Comparison of ENCODE assay signal across 21 mouse cellular contexts in the genomic region with DNA sequence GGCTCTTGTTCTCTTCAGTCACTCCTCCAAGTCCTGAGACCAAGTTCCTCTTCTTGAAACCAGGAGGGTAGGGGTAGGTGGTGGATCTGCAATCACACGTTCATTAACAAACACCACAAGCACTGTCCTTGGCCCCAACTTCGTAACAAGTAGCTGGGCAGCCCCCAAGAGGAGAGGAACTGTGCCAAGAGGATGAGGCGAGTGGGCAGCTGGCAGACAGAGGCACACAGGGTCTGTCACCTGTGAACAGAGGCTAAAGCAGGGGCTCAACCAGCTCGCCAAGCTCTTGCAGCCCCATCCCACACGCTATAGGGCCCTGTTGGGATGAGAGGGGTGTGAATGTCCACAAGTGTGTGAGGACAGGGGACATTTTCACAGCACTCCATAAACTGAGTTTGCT. TPM values are rescaled to one million over a fixed set of nuclear protein-coding genes. Genes with fewer than 3 reads are reported as not detected.
DNase-seq lines count a peak whose midpoint lies in the region; ATAC-seq lines count a peak whose summit lies in the region.
"Had no signal": no experiment of that assay in that cellular context is flagged by ENCODE, and none has a peak within 500 bp of the region (broad histone marks: within the 10 kb centered on the region; RNA-seq: fewer than 3 reads in every experiment).

No protein-coding gene starts in this region.

- DNase-seq in cerebellum, adult 9-11 months: peak; percentile 42
- DNase-seq in cerebellum, adult 9-10 months: no peak
- DNase-seq in hindbrain, embryonic 11.5 days (ENCODE audit: low spot score): no peak
- DNase-seq in neural tube, embryonic 10.5 days (ENCODE audit: extremely low spot score, low spot score): no peak
- DNase-seq in gastrocnemius, postnatal 14 days: no peak
- DNase-seq: adrenal gland, adult 8-10 months; cerebellum, postnatal 14 days; heart, postnatal 4 days; kidney, adult 9 months; kidney, postnatal 25 days had no signal

- intact Hi-C loops in gastrocnemius, postnatal 14 days (cut with DNase I; ENCODE audit: low total_unique reads): no loop called here

- no peak overlapping the region for H3K9ac ChIP-seq in hindbrain, embryonic 13.5 days
- no peak overlapping the region for H3K9ac ChIP-seq in hindbrain, embryonic 11.5 days (ENCODE audit: low read depth, low read length)
- no peak overlapping the region for H3K9ac ChIP-seq in neural tube, embryonic 15.5 days (replicated peaks)
- H3K9ac ChIP-seq: embryonic facial prominence, embryonic 15.5 days; heart, embryonic 15.5 days; intestine, embryonic 15.5 days; limb, embryonic 15.5 days; liver, embryonic 15.5 days; midbrain, embryonic 15.5 days had no signal

- no peaks in the 10 kb centered on the region for H3K27me3 ChIP-seq in hindbrain, embryonic 13.5 days
- H3K27me3 ChIP-seq in hindbrain, embryonic 11.5 days (ENCODE audit: control insufficient read depth, insufficient read depth, low read length): no peaks in the 10 kb centered on the region
- no peaks in the 10 kb centered on the region for H3K27me3 ChIP-seq in neural tube, embryonic 15.5 days (replicated peaks)
- H3K27me3 ChIP-seq: embryonic facial prominence, embryonic 15.5 days; heart, embryonic 15.5 days; intestine, embryonic 15.5 days; limb, embryonic 15.5 days; liver, embryonic 15.5 days; midbrain, embryonic 15.5 days; Patski had no signal

- peak overlapping the region; percentile 35; the same call in 1 of the 2 replicates for H3K27ac ChIP-seq in hindbrain, embryonic 13.5 days
- H3K27ac ChIP-seq in hindbrain, embryonic 11.5 days (ENCODE audit: low read depth, low read length): no peak overlapping the region
- peak overlapping the region; percentile 5; the same call in 1 of the 2 replicates for H3K27ac ChIP-seq in neural tube, embryonic 15.5 days (replicated peaks)
- H3K27ac ChIP-seq: intestine, embryonic 15.5 days; limb, embryonic 15.5 days; liver, embryonic 15.5 days had no signal

- H3K4me3 ChIP-seq in hindbrain, embryonic 13.5 days: no peak overlapping the region
- no peak overlapping the region for H3K4me3 ChIP-seq in hindbrain, embryonic 11.5 days (ENCODE audit: low read depth, low read length)
- H3K4me3 ChIP-seq in neural tube, embryonic 15.5 days (replicated peaks): no peak overlapping the region
- H3K4me3 ChIP-seq: embryonic facial prominence, embryonic 15.5 days; heart, embryonic 15.5 days; intestine, embryonic 15.5 days; limb, embryonic 15.5 days; liver, embryonic 15.5 days; midbrain, embryonic 15.5 days had no signal

- ATAC-seq in hindbrain, embryonic 13.5 days (ENCODE audit: low FRiP score): no peak
- ATAC-seq in hindbrain, embryonic 11.5 days (ENCODE audit: low FRiP score): no peak
- no peak for ATAC-seq in neural tube, embryonic 15.5 days (ENCODE audit: low FRiP score)
- no peak for ATAC-seq in erythroid progenitor cell, adult 5-6 weeks (replicated peaks; ENCODE audit: low FRiP score, poor library complexity, severe bottlenecking)
- ATAC-seq: CD4-positive, CD25-positive, alpha-beta regulatory T cell, adult 4 months; intestine, embryonic 15.5 days; midbrain, embryonic 15.5 days; Patski had no signal

- WGBS in hindbrain, embryonic 13.5 days: 71% methylated on average over 5 of the region's 5 CpGs
- 90% methylated on average over 5 of the region's 5 CpGs for WGBS in hindbrain, embryonic 11.5 days
- 69% methylated on average over 5 of the region's 5 CpGs for WGBS in neural tube, embryonic 15.5 days

- no peaks in the 10 kb centered on the region for H3K36me3 ChIP-seq in hindbrain, embryonic 13.5 days
- no peaks in the 10 kb centered on the region for H3K36me3 ChIP-seq in hindbrain, embryonic 11.5 days (ENCODE audit: control insufficient read depth, insufficient read depth, low read length)
- H3K36me3 ChIP-seq in neural tube, embryonic 15.5 days: no peaks in the 10 kb centered on the region
- H3K36me3 ChIP-seq: embryonic facial prominence, embryonic 15.5 days; heart, embryonic 15.5 days; intestine, embryonic 15.5 days; limb, embryonic 15.5 days; liver, embryonic 15.5 days; midbrain, embryonic 15.5 days had no signal

- no peaks in the 10 kb centered on the region for H3K9me3 ChIP-seq in hindbrain, embryonic 13.5 days
- no peaks in the 10 kb centered on the region for H3K9me3 ChIP-seq in hindbrain, embryonic 11.5 days (ENCODE audit: control insufficient read depth, low read length)
- H3K9me3 ChIP-seq in neural tube, embryonic 15.5 days (replicated peaks): no peaks in the 10 kb centered on the region
- H3K9me3 ChIP-seq: embryonic facial prominence, embryonic 15.5 days; heart, embryonic 15.5 days; intestine, embryonic 15.5 days; limb, embryonic 15.5 days; liver, embryonic 15.5 days; midbrain, embryonic 15.5 days had no signal

- no peak overlapping the region for H3K4me2 ChIP-seq in hindbrain, embryonic 13.5 days
- H3K4me2 ChIP-seq in hindbrain, embryonic 11.5 days (replicated peaks; ENCODE audit: low read depth, low read length): no peak overlapping the region
- no peak overlapping the region for H3K4me2 ChIP-seq in neural tube, embryonic 15.5 days
- H3K4me2 ChIP-seq: embryonic facial prominence, embryonic 15.5 days; heart, embryonic 15.5 days; intestine, embryonic 15.5 days; limb, embryonic 15.5 days; liver, embryonic 15.5 days; midbrain, embryonic 15.5 days had no signal

- H3K4me1 ChIP-seq in hindbrain, embryonic 13.5 days (replicated peaks): peaks cover 60% of the 10 kb centered on the region
- no peaks in the 10 kb centered on the region for H3K4me1 ChIP-seq in hindbrain, embryonic 11.5 days (replicated peaks; ENCODE audit: control insufficient read depth, insufficient read depth, low read length)
- peaks cover 31% of the 10 kb centered on the region for H3K4me1 ChIP-seq in neural tube, embryonic 15.5 days
- H3K4me1 ChIP-seq: liver, embryonic 15.5 days had no signal

RNA-seq across cellular contexts. Expression of gene Ralgps1, which starts 24.5 kb away (rescaled TPM):
- polyA plus RNA-seq in hindbrain, embryonic 13.5 days (2015; fragmentation: Nextera tagmentation; extraction: Ambion mirVana): 37.3 and 39.7 TPM in 2 replicates
- polyA plus RNA-seq in hindbrain, embryonic 11.5 days (2014; fragmentation: Nextera tagmentation; extraction: Ambion mirVana): 19.0 and 20.6 TPM in 2 replicates
- 31.6 and 34.9 TPM in 2 replicates for polyA plus RNA-seq in neural tube, embryonic 15.5 days (2015; fragmentation: Nextera tagmentation; extraction: Ambion mirVana)
- 1.4 TPM in 1 of 2 replicates, not detected in the other for total RNA-seq in erythroid progenitor cell, adult 5-6 weeks (2015; ENCODE audit: low replicate concordance)
- not detected in 2 replicates for total RNA-seq in erythroid progenitor cell, adult 5-6 weeks (2017; ENCODE audit: low replicate concordance)
- 1 to 10 TPM; 2.7 to 3.3 TPM for total RNA-seq in gastrocnemius, postnatal 14 days (2021)
